Mouse (Mus musculus): ENCODE measurements around the gene Capsl.

Capsl gene

GRCm38 (mm10) chr15:9435534-9436180 is at the start of gene Capsl:
Capsl (plus strand) TSS chr15:9436028.
- peak; percentile 7 to 38 for DNase-seq

- no peak for DNase-seq
These were observed 26.4 kb upstream of the Capsl start for GRCm38 (mm10) chr15:9409475-9409874.

GRCm38 (mm10) chr15:9421163-9421562 is 14.7 kb upstream of the Capsl start:
- no peak for DNase-seq

- DNase-seq, result no peak
These were observed 8.0 kb upstream of the Capsl start for GRCm38 (mm10) chr15:9427849-9428248.

- DNase-seq, result no peak
These were observed 6.0 kb upstream of the Capsl start for GRCm38 (mm10) chr15:9429843-9430242.

GRCm38 (mm10) chr15:9451999-9452398 is 16.2 kb downstream of the Capsl start:
- DNase-seq, result no peak

GRCm38 (mm10) chr15:9452842-9453241 is 17.0 kb downstream of the Capsl start:
- no peak for DNase-seq

GRCm38 (mm10) chr15:9454198-9454597 is 18.4 kb downstream of the Capsl start:
- DNase-seq, result peak in 1 of 2 experiments; percentile 16

GRCm38 (mm10) chr15:9455241-9455640 is 19.4 kb downstream of the Capsl start:
- DNase-seq, result peak; percentile 25 to 59

- no peak for DNase-seq
These were observed 27.7 kb downstream of the Capsl start for GRCm38 (mm10) chr15:9463521-9464027.

GRCm38 (mm10) chr15:9464039-9464438 is 28.2 kb downstream of the Capsl start:
- DNase-seq, result no peak

- DNase-seq, result peak; percentile 67 to 70
These were observed 35.3 kb downstream of the Capsl start for GRCm38 (mm10) chr15:9471053-9471685.

- no peak for DNase-seq
These were observed 36.3 kb downstream of the Capsl start for GRCm38 (mm10) chr15:9472167-9472566.

- DNase-seq, result no peak
These were observed 36.8 kb downstream of the Capsl start for GRCm38 (mm10) chr15:9472618-9473017.

- DNase-seq, result no peak
These were observed 37.4 kb downstream of the Capsl start for GRCm38 (mm10) chr15:9473188-9473587.

GRCm38 (mm10) chr15:9489417-9490118 is 53.7 kb downstream of the Capsl start:
- no peak for DNase-seq

GRCm38 (mm10) chr15:9492077-9492476 is 56.2 kb downstream of the Capsl start:
- DNase-seq, result no peak

All from cerebellum, postnatal 25 days (tissue).